Mouse (Mus musculus) kidney, postnatal 4 days (tissue): ENCODE measurements at regions not wholly inside any gene's neighbourhood (a gene's known extent, or its start where the extent isn't known, plus 50 kb on each side); places are given as distances from the start of the nearest gene placed in this dataset.

ENCODE experiments used
- DNase-seq, 2 experiments: peaks; one replicate each; pipeline ENCODE4 v3.0.0; 2021; ENCODE audit warnings: mixed read lengths in 2 of 2

- DNase-seq: no peak
Observed at GRCm38 (mm10) chr12:70719255-70719654, 106.1 kb upstream of the Frmd6 start.

- DNase-seq: no peak
Observed at GRCm38 (mm10) chr12:70720178-70720894, 105.0 kb upstream of the Frmd6 start.

- DNase-seq: no peak
Observed at GRCm38 (mm10) chr12:70725326-70725725, 100.0 kb upstream of the Frmd6 start.

GRCm38 (mm10) chr12:70727496-70728259 lies 97.6 kb upstream of the Frmd6 start:
- no peak for DNase-seq

GRCm38 (mm10) chr12:70728407-70728806 lies 96.9 kb upstream of the Frmd6 start:
- no peak for DNase-seq

- peak; percentile 55 to 70 for DNase-seq
Observed at GRCm38 (mm10) chr12:70729961-70730360, 95.4 kb upstream of the Frmd6 start.

- no peak for DNase-seq
Observed at GRCm38 (mm10) chr12:70731498-70731897, 93.8 kb upstream of the Frmd6 start.

GRCm38 (mm10) chr12:70732591-70732990 lies 92.7 kb upstream of the Frmd6 start:
- no peak for DNase-seq

- DNase-seq: no peak
Observed at GRCm38 (mm10) chr12:70738554-70738953, 86.8 kb upstream of the Frmd6 start.

- no peak for DNase-seq
Observed at GRCm38 (mm10) chr12:70739316-70739715, 86.0 kb upstream of the Frmd6 start.

- no peak for DNase-seq
Observed at GRCm38 (mm10) chr12:70739766-70740165, 85.5 kb upstream of the Frmd6 start.

- DNase-seq: no peak
Observed at GRCm38 (mm10) chr12:70742836-70743235, 82.5 kb upstream of the Frmd6 start.

GRCm38 (mm10) chr12:70745681-70746080 lies 79.6 kb upstream of the Frmd6 start:
- no peak for DNase-seq

GRCm38 (mm10) chr12:70749651-70750050 lies 75.7 kb upstream of the Frmd6 start:
- no peak for DNase-seq

GRCm38 (mm10) chr12:70750651-70751578 lies 74.4 kb upstream of the Frmd6 start:
- DNase-seq: no peak

- DNase-seq: peak; percentile 44 to 58
Observed at GRCm38 (mm10) chr12:70752266-70752910, 72.9 kb upstream of the Frmd6 start.

- no peak for DNase-seq
Observed at GRCm38 (mm10) chr12:70752911-70753290, 72.4 kb upstream of the Frmd6 start.

- DNase-seq: no peak
Observed at GRCm38 (mm10) chr12:70753458-70753857, 71.9 kb upstream of the Frmd6 start.

GRCm38 (mm10) chr12:70758080-70758479 lies 67.2 kb upstream of the Frmd6 start:
- no peak for DNase-seq

- no peak for DNase-seq
Observed at GRCm38 (mm10) chr12:70763542-70763941, 61.8 kb upstream of the Frmd6 start.

GRCm38 (mm10) chr12:70766319-70766718 lies 59.0 kb upstream of the Frmd6 start:
- DNase-seq: no peak

GRCm38 (mm10) chr12:70767959-70768358 lies 57.4 kb upstream of the Frmd6 start:
- DNase-seq: no peak

- DNase-seq: no peak
Observed at GRCm38 (mm10) chr12:70768745-70769144, 56.6 kb upstream of the Frmd6 start.
